Mouse (Mus musculus): ENCODE data around the gene Gja1.

- TF ChIP-seq CTCF (IDR thresholded peaks at IDR 0.05; ENCODE audit: low read depth, low read length) (no peak), POLR2A (IDR thresholded peaks at IDR 0.05; ENCODE audit: extremely low read depth, insufficient read depth, low read length) (no peak)
These were observed 51.9 kb downstream of the Gja1 start for GRCm38 (mm10) chr10:56429011-56429410.
